ENCODE assay signal across 21 mouse cellular contexts in genomic region chr1:75441471-75441996, GRCm38 (mm10). TPM values are rescaled to one million over a fixed set of nuclear protein-coding genes. Genes with fewer than 3 reads are reported as not detected.
DNase-seq lines count a peak whose midpoint lies in the region; ATAC-seq and TF ChIP-seq lines count a peak whose summit lies in the region.
"Had no signal": no experiment of that assay in that cellular context is flagged by ENCODE, and none has a peak within 500 bp of the region (broad histone marks: within the 10 kb centered on the region; RNA-seq: fewer than 3 reads in every experiment).

No protein-coding gene starts in this region.

- peak; percentile 73 for DNase-seq in cerebellum, adult 9-10 months
- no peak for DNase-seq in cerebellum, adult 8-10 months
- DNase-seq in midbrain, embryonic 10.5 days (ENCODE audit: low spot score): no peak
- no peak for DNase-seq in midbrain, postnatal 0 days (ENCODE audit: low spot score)
- no peak for DNase-seq in neural tube, embryonic 10.5 days (ENCODE audit: extremely low spot score, low spot score)
- DNase-seq in embryonic facial prominence, embryonic 10.5 days (ENCODE audit: low spot score): no peak
- DNase-seq in right cerebral cortex, postnatal 36 days (ENCODE audit: low spot score in 2 of 2): no peak
- DNase-seq: adrenal gland, adult 2 months; adrenal gland, postnatal 25 days; gastrocnemius, adult 2 months; gastrocnemius, postnatal 25 days had no signal

- H3K4me3 ChIP-seq in midbrain, embryonic 10.5 days: no peak overlapping the region
- H3K4me3 ChIP-seq in midbrain, postnatal 0 days (ENCODE audit: low read depth, low read length): no peak overlapping the region
- no peak overlapping the region for H3K4me3 ChIP-seq in neural tube, embryonic 14.5 days (ENCODE audit: low read depth, low read length)
- no peak overlapping the region for H3K4me3 ChIP-seq in embryonic facial prominence, embryonic 10.5 days
- H3K4me3 ChIP-seq: embryonic facial prominence, embryonic 13.5 days; gastrocnemius, adult 2 months; heart, embryonic 12.5 days; hindbrain, embryonic 12.5 days; intestine, embryonic 15.5 days had no signal

- H3K27me3 ChIP-seq in midbrain, embryonic 10.5 days (ENCODE audit: low read depth, poor library complexity, severe bottlenecking): peaks cover 27% of the 10 kb centered on the region
- H3K27me3 ChIP-seq in midbrain, postnatal 0 days (ENCODE audit: insufficient read depth, low read length): 0 out of 2 replicates have a peak, but pooled peaks cover 4% of the 10 kb centered on the region
- no peaks in the 10 kb centered on the region for H3K27me3 ChIP-seq in neural tube, embryonic 14.5 days (ENCODE audit: control insufficient read depth, insufficient read depth, low read length)
- peaks cover 36% of the 10 kb centered on the region for H3K27me3 ChIP-seq in embryonic facial prominence, embryonic 10.5 days (replicated peaks; ENCODE audit: low read depth, poor library complexity, severe bottlenecking)

- ATAC-seq in midbrain, postnatal 0 days (ENCODE audit: low FRiP score): no peak
- ATAC-seq in neural tube, embryonic 14.5 days (ENCODE audit: low read depth): no peak
- ATAC-seq: forebrain, embryonic 14.5 days; intestine, embryonic 15.5 days had no signal

- no peak overlapping the region for H3K4me2 ChIP-seq in midbrain, postnatal 0 days (ENCODE audit: low read depth, low read length, poor library complexity, severe bottlenecking)
- H3K4me2 ChIP-seq in neural tube, embryonic 14.5 days (ENCODE audit: low read depth, low read length): no peak overlapping the region
- H3K4me2 ChIP-seq: embryonic facial prominence, embryonic 13.5 days; heart, embryonic 12.5 days; hindbrain, embryonic 12.5 days; intestine, embryonic 15.5 days had no signal

- H3K9me3 ChIP-seq in midbrain, embryonic 10.5 days (replicated peaks): no peaks in the 10 kb centered on the region
- H3K9me3 ChIP-seq in midbrain, postnatal 0 days (ENCODE audit: low read length): no peaks in the 10 kb centered on the region
- H3K9me3 ChIP-seq in neural tube, embryonic 14.5 days (ENCODE audit: control insufficient read depth, low read length): no peaks in the 10 kb centered on the region
- H3K9me3 ChIP-seq in embryonic facial prominence, embryonic 10.5 days: no peaks in the 10 kb centered on the region
- H3K9me3 ChIP-seq: embryonic facial prominence, embryonic 13.5 days; heart, embryonic 12.5 days; hindbrain, embryonic 12.5 days; intestine, embryonic 15.5 days had no signal

- H3K9ac ChIP-seq in midbrain, postnatal 0 days (replicated peaks; ENCODE audit: low read length, poor library complexity, severe bottlenecking): no peak overlapping the region
- H3K9ac ChIP-seq in neural tube, embryonic 14.5 days (replicated peaks; ENCODE audit: low read depth, low read length): no peak overlapping the region
- H3K9ac ChIP-seq: embryonic facial prominence, embryonic 13.5 days; heart, embryonic 12.5 days; hindbrain, embryonic 12.5 days; intestine, embryonic 15.5 days had no signal

- 82% methylated on average over 15 of the region's 15 CpGs for WGBS in midbrain, embryonic 10.5 days
- 78% methylated on average over 15 of the region's 15 CpGs for WGBS in midbrain, postnatal 0 days
- 88% methylated on average over 15 of the region's 15 CpGs for WGBS in neural tube, embryonic 14.5 days
- WGBS in embryonic facial prominence, embryonic 10.5 days: 88% methylated on average over 15 of the region's 15 CpGs

- H3K36me3 ChIP-seq in midbrain, embryonic 10.5 days: peaks cover 15% of the 10 kb centered on the region
- 0 out of 2 replicates have a peak, but pooled peaks cover 2% of the 10 kb centered on the region for H3K36me3 ChIP-seq in midbrain, postnatal 0 days (ENCODE audit: insufficient read depth, low read length)
- no peaks in the 10 kb centered on the region for H3K36me3 ChIP-seq in neural tube, embryonic 14.5 days (ENCODE audit: control insufficient read depth, insufficient read depth, low read length)
- peaks cover 24% of the 10 kb centered on the region for H3K36me3 ChIP-seq in embryonic facial prominence, embryonic 10.5 days (replicated peaks)

- H3K27ac ChIP-seq in midbrain, embryonic 10.5 days (replicated peaks): peak overlapping the region; percentile 91
- no peak overlapping the region for H3K27ac ChIP-seq in midbrain, postnatal 0 days (ENCODE audit: low read depth, low read length)
- 0 out of 2 replicates have a peak overlapping the region, but pooled peaks have one; percentile 80 for H3K27ac ChIP-seq in neural tube, embryonic 14.5 days (ENCODE audit: low read depth, low read length)
- H3K27ac ChIP-seq in embryonic facial prominence, embryonic 10.5 days (replicated peaks): 0 out of 2 replicates have a peak overlapping the region, but pooled peaks have one; percentile 78
- H3K27ac ChIP-seq: embryonic facial prominence, embryonic 13.5 days; gastrocnemius, adult 2 months; intestine, embryonic 15.5 days had no signal

- TF ChIP-seq CTCF in midbrain, postnatal 0 days (IDR thresholded peaks at IDR 0.05): no peak

- H3K4me1 ChIP-seq in midbrain, embryonic 10.5 days: peaks cover 77% of the 10 kb centered on the region
- H3K4me1 ChIP-seq in midbrain, postnatal 0 days (ENCODE audit: insufficient read depth, low read length): peaks cover 14% of the 10 kb centered on the region
- peaks cover 51% of the 10 kb centered on the region for H3K4me1 ChIP-seq in neural tube, embryonic 14.5 days (ENCODE audit: control insufficient read depth, insufficient read depth, low read length)
- H3K4me1 ChIP-seq in embryonic facial prominence, embryonic 10.5 days: peaks cover 77% of the 10 kb centered on the region

RNA-seq across cellular contexts. Expression of gene Gmppa, which starts 5.8 kb away (rescaled TPM):
- polyA plus RNA-seq in midbrain, embryonic 10.5 days (2016; fragmentation: Nextera tagmentation; extraction: Ambion mirVana): 70.2 and 73.1 TPM in 2 replicates
- total RNA-seq in midbrain, postnatal 0 days (2014; rRNA removed): 77.1 and 94.9 TPM in 2 replicates
- 67.4 and 76.1 TPM in 2 replicates for polyA plus RNA-seq in midbrain, postnatal 0 days (2015; fragmentation: Nextera tagmentation; extraction: Ambion mirVana)
- polyA plus RNA-seq in neural tube, embryonic 14.5 days (2014; fragmentation: Nextera tagmentation; extraction: Ambion mirVana): 58.6 and 64.5 TPM in 2 replicates
- polyA plus RNA-seq in embryonic facial prominence, embryonic 10.5 days (2016; fragmentation: Nextera tagmentation; extraction: Ambion mirVana): 57.1 and 61.3 TPM in 2 replicates

RNA-seq across cellular contexts. Expression of gene Asic4, which starts 8.7 kb away (rescaled TPM):
- polyA plus RNA-seq in midbrain, embryonic 10.5 days (2016; fragmentation: Nextera tagmentation; extraction: Ambion mirVana): 6.1 and 17.7 TPM in 2 replicates
- 180 and 188 TPM in 2 replicates for total RNA-seq in midbrain, postnatal 0 days (2014; rRNA removed)
- 54.8 and 60.0 TPM in 2 replicates for polyA plus RNA-seq in midbrain, postnatal 0 days (2015; fragmentation: Nextera tagmentation; extraction: Ambion mirVana)
- polyA plus RNA-seq in neural tube, embryonic 14.5 days (2014; fragmentation: Nextera tagmentation; extraction: Ambion mirVana): 4.7 and 6.9 TPM in 2 replicates
- polyA plus RNA-seq in embryonic facial prominence, embryonic 10.5 days (2016; fragmentation: Nextera tagmentation; extraction: Ambion mirVana): 2.1 and 2.4 TPM in 2 replicates
- total RNA-seq: ES-E14; gastrocnemius, adult 2 months; gastrocnemius, postnatal 25 days; granulocyte monocyte progenitor cell, adult 5-6 weeks; heart, adult 8-10 months; heart, postnatal 25 days had no signal

RNA-seq across cellular contexts. Expression of gene Chpf, which starts 37.6 kb away (rescaled TPM):
- 24.4 and 25.2 TPM in 2 replicates for polyA plus RNA-seq in midbrain, embryonic 10.5 days (2016; fragmentation: Nextera tagmentation; extraction: Ambion mirVana)
- total RNA-seq in midbrain, postnatal 0 days (2014; rRNA removed): 125 and 132 TPM in 2 replicates
- 60.0 and 60.8 TPM in 2 replicates for polyA plus RNA-seq in midbrain, postnatal 0 days (2015; fragmentation: Nextera tagmentation; extraction: Ambion mirVana)
- 44.7 and 45.4 TPM in 2 replicates for polyA plus RNA-seq in neural tube, embryonic 14.5 days (2014; fragmentation: Nextera tagmentation; extraction: Ambion mirVana)
- 25.3 and 27.0 TPM in 2 replicates for polyA plus RNA-seq in embryonic facial prominence, embryonic 10.5 days (2016; fragmentation: Nextera tagmentation; extraction: Ambion mirVana)

RNA-seq across cellular contexts. Expression of gene Tmem198, which starts 37.8 kb away (rescaled TPM):
- polyA plus RNA-seq in midbrain, embryonic 10.5 days (2016; fragmentation: Nextera tagmentation; extraction: Ambion mirVana): 9.9 and 17.4 TPM in 2 replicates
- total RNA-seq in midbrain, postnatal 0 days (2014; rRNA removed): 52.4 and 57.8 TPM in 2 replicates
- polyA plus RNA-seq in midbrain, postnatal 0 days (2015; fragmentation: Nextera tagmentation; extraction: Ambion mirVana): 49.4 and 50.4 TPM in 2 replicates
- 34.0 and 38.3 TPM in 2 replicates for polyA plus RNA-seq in neural tube, embryonic 14.5 days (2014; fragmentation: Nextera tagmentation; extraction: Ambion mirVana)
- polyA plus RNA-seq in embryonic facial prominence, embryonic 10.5 days (2016; fragmentation: Nextera tagmentation; extraction: Ambion mirVana): 3.3 and 3.5 TPM in 2 replicates
- total RNA-seq: gastrocnemius, adult 2 months; granulocyte monocyte progenitor cell, adult 5-6 weeks had no signal
